Mouse (Mus musculus) hindbrain, embryonic 16.5 days (tissue): ENCODE measurements around the gene Tbc1d17. TPM values are rescaled to one million over a fixed set of nuclear protein-coding genes. Genes with fewer than 3 reads are reported as not detected.

Experiments
- ATAC-seq: fragments of 200-750 bp; cut with Nextera tagmentation; 2 replicates; pipeline ENCODE4 v1.8.0; 2017; ENCODE audit warnings: moderate TSS enrichment, moderate library complexity
- H3K27ac ChIP-seq: fragments of 300-500 bp; sonication (generic); 2 replicates; pipeline ENCODE4 v1.5.1; 2014; ENCODE audit warnings: low read depth, mild to moderate bottlenecking, control low read depth, low read length, moderate library complexity
- H3K27me3 ChIP-seq: fragments of 300-500 bp; sonication (generic); replicated peaks from 2 replicates; pipeline ENCODE4 v1.6.1; 2014; ENCODE audit warnings: low read length; ENCODE audit not compliant: control insufficient read depth, insufficient read depth
- H3K36me3 ChIP-seq: fragments of 300-500 bp; sonication (generic); 2 replicates; pipeline ENCODE4 v1.6.1; 2014; ENCODE audit warnings: mild to moderate bottlenecking, low read length, moderate library complexity, mixed read lengths; ENCODE audit not compliant: control insufficient read depth, insufficient read depth
- H3K4me1 ChIP-seq: fragments of 300-500 bp; sonication (generic); 2 replicates; pipeline ENCODE4 v1.6.1; 2014; ENCODE audit warnings: low read depth, low read length; ENCODE audit not compliant: control insufficient read depth, insufficient read depth
- H3K4me2 ChIP-seq: fragments of 300-500 bp; sonication (generic); 2 replicates; pipeline ENCODE4 v1.6.1; 2014; ENCODE audit warnings: mild to moderate bottlenecking, low read length, control low read depth, moderate library complexity
- H3K4me3 ChIP-seq: fragments of 300-500 bp; sonication (generic); 2 replicates; pipeline ENCODE4 v1.5.1; 2014; ENCODE audit warnings: mild to moderate bottlenecking, low read length, control low read depth, moderate library complexity
- H3K9ac ChIP-seq: fragments of 300-500 bp; sonication (generic); 2 replicates; pipeline ENCODE4 v1.6.1; 2014; ENCODE audit warnings: low read depth, mild to moderate bottlenecking, control low read depth, low read length, moderate library complexity
- H3K9me3 ChIP-seq: fragments of 300-500 bp; sonication (generic); 2 replicates; pipeline ENCODE4 v1.6.1; 2014; ENCODE audit warnings: mild to moderate bottlenecking, low read length, moderate library complexity; ENCODE audit not compliant: control insufficient read depth
- WGBS: fragments of 180-500 bp; shearing (Covaris S2); extraction: QIAGEN DNeasy Blood & Tissue Kit; methylation state at CpG from one replicate; pipeline ENCODE4 v1.1.7; 2014; 5-methylcytosine and 5-hydroxymethylcytosine counted together
- polyA plus RNA-seq: library from polyadenylated mRNA; unstranded; fragments of >200 nt; fragmentation: Nextera tagmentation; extraction: Ambion mirVana; gene quantifications from 2 replicates; pipeline ENCODE4 v1.2.1, GENCODE M21; 2015

Tbc1d17 gene
- polyA plus RNA-seq, 1 experiment from 2014 or later: 112 TPM

DNA sequence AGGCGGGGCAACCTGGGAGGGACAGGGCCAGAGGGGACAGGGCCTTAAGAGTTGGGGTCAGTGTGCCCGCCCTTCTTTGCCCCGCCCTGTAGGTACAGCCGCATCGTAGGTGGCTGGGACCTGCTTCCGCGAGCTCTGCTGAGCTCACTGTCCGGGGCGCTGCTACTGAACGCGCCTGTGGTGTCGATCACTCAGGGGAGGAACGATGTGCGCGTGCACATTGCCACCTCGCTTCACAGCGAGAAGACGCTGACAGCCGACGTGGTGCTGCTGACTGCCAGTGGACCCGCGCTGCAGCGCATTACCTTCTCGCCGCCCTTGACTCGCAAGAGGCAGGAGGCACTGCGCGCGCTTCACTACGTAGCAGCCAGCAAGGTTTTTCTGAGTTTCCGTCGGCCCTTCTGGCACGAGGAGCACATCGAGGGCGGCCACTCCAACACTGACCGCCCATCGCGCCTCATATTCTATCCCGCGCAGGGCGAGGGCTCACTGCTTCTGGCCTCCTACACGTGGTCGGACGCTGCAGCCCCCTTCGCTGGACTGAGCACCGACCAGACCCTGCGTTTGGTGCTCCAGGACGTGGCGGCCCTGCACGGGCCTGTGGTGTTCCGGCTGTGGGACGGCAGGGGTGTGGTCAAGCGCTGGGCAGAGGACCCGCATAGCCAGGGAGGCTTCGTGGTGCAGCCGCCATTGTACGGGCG lies 9.2 kb downstream of the Tbc1d17 start:
- WGBS: under 1% methylated on average over 58 of the region's 58 CpGs
- H3K4me1 ChIP-seq: peaks cover 13% of the 10 kb centered on the region
- peak; percentile 53 for ATAC-seq
- no peaks in the 10 kb centered on the region for H3K9me3 ChIP-seq
- peak overlapping the region; percentile 59 for H3K9ac ChIP-seq
- peak overlapping the region; percentile 64 for H3K4me2 ChIP-seq
- peak overlapping the region; percentile 25; the same call in 1 of the 2 replicates for H3K27ac ChIP-seq
- peaks cover 16% of the 10 kb centered on the region for H3K27me3 ChIP-seq
- H3K36me3 ChIP-seq: peaks cover 33% of the 10 kb centered on the region
- H3K4me3 ChIP-seq: peak overlapping the region; percentile 32

DNA sequence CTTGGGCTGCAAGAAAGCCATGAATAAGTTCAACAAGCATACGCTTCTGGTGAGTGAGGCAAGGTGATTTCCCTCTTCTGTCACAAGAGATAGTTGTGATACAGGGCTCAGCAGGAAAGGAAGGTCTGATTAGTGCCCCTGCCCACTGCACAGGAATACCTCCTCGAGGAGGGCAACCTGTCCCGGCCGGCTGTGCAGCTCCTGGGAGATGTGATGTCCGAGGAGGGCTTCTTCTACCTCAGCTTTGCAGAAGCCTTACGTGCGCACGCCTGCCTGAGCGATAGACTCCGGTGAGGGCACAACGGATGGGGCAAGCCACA lies 9.7 kb downstream of the Tbc1d17 start:
- 33% methylated on average over 11 of the region's 11 CpGs for WGBS
- Histone ChIP-seq H3K9ac (peak overlapping the region; percentile 59), H3K27ac (no peak overlapping the region; the same call in 1 of the 2 replicates), H3K27me3 (peaks cover 16% of the 10 kb centered on the region), H3K4me1 (peaks cover 13% of the 10 kb centered on the region), H3K4me3 (peak overlapping the region; percentile 32), H3K9me3 (no peaks in the 10 kb centered on the region), H3K36me3 (peaks cover 29% of the 10 kb centered on the region), H3K4me2 (peak overlapping the region; percentile 64)
- ATAC-seq: no peak

DNA sequence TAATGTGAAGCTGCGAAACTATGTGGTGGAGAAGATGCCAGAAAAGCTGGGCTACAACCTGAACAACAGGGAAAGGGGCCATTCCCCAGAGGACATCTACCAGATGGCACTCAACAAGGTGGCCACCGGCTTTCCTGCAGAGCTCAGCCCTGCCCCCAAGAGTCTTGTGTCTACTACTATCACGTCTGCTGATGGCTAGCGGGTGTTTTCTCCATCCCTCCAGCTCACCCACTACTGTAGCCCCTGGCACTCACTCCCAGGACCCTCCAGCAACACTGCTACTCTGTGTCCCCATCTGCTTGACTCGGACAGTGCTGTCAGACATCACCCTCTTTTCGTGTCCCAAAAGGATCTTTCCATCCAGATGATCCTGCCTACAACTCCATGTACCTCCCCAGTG lies 10.8 kb downstream of the Tbc1d17 start:
- no peak overlapping the region for H3K9ac ChIP-seq
- H3K27me3 ChIP-seq: peaks cover 16% of the 10 kb centered on the region
- no peak for ATAC-seq
- H3K36me3 ChIP-seq: peaks cover 21% of the 10 kb centered on the region
- H3K9me3 ChIP-seq: no peaks in the 10 kb centered on the region
- peaks cover 13% of the 10 kb centered on the region for H3K4me1 ChIP-seq
- H3K27ac ChIP-seq: no peak overlapping the region
- no peak overlapping the region for H3K4me2 ChIP-seq
- no peak overlapping the region for H3K4me3 ChIP-seq
- 82% methylated on average over 6 of the region's 6 CpGs for WGBS

DNA sequence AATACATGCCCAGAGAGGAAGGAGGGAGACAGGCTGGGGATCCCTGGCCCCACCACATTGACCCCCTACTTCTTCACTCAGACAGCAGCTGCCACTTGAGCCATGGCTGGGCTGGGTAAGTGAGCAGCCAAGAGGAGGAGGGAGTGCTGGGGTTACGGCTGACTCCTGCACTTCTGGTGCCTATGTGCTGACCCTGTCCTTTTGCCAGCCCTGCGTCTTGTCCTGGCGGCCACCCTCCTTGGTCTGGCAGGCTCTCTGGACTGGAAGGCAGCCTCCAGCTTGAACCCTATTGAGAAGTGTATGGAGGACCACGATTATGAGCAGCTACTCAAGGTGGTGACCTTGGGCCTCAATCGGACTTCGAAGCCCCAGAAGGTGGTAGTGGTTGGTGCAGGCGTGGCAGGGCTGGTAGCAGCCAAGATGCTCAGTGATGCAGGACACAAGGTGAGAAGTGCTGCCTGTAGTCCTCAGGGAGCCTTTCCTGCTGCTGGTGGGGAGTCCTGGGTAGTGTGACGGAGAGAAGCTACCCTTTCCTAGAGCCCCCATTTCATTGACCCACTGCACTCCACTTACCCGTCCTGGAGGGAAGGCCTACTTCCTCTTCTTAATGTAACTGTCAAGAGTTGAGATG lies 12.3 kb downstream of the Tbc1d17 start:
- H3K4me2 ChIP-seq: no peak overlapping the region
- peaks cover 13% of the 10 kb centered on the region for H3K4me1 ChIP-seq
- H3K27ac ChIP-seq: no peak overlapping the region
- no peaks in the 10 kb centered on the region for H3K9me3 ChIP-seq
- 82% methylated on average over 9 of the region's 9 CpGs for WGBS
- no peak for ATAC-seq
- peaks cover 12% of the 10 kb centered on the region for H3K27me3 ChIP-seq
- H3K9ac ChIP-seq: no peak overlapping the region
- no peak overlapping the region for H3K4me3 ChIP-seq
- H3K36me3 ChIP-seq: peaks cover 7% of the 10 kb centered on the region

DNA sequence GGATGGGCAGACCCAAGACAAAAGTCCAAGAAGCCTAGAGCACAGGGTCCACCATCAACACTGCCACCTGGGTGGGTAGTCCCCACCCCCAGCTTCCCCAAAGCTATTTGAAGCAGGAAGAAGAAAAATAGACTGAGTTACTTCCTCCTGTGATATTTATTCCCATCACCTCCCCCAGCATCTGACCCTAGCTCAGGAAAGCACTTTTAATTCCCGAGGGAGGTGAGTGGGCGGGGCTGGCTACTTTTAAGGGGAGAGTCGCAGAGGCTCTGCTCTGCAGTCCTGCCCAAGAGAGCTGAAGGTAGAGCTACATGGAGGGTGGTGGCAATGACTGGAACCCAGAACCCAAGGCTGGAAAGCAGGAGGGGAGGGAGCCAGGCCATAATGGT lies 12.9 kb downstream of the Tbc1d17 start:
- Histone ChIP-seq H3K4me2 (no peak overlapping the region), H3K4me1 (peaks cover 13% of the 10 kb centered on the region), H3K36me3 (peaks cover 7% of the 10 kb centered on the region; the same call in 1 of the 2 replicates), H3K4me3 (no peak overlapping the region), H3K9me3 (no peaks in the 10 kb centered on the region), H3K9ac (no peak overlapping the region), H3K27me3 (peaks cover 10% of the 10 kb centered on the region), H3K27ac (no peak overlapping the region)
- no peak for ATAC-seq
- WGBS: 60% methylated on average over 3 of the region's 3 CpGs

DNA sequence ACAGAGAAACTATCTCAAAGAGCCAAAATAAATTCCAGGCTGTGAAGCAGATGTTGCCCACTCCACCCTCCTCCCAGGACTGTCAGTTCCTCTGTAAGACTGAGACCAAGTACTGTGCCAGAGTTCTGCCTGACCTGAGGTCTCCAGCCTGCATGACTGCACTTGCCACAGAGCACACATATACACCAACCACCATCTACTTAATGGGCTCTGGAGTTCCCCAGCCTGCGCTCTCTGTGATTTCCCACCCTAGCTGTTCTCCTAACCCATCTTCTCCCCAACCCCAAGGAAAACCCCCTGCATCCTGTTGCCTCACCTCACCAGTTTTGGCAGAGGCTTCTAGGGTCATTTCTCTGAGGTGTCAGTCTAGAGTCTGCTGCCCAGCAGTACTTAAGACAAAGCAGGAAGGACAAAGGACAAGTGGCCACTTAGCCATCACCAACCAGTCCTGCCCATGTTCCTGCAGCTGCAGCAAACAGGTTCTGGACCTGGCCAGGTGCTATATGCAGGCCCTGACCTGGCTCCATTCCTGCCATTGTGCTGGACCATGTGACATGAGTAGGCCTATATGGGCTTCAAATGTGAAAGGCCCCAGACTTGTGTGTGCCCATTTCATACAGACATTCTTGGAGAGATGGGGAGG lies 13.4 kb downstream of the Tbc1d17 start:
- no peak overlapping the region for H3K4me3 ChIP-seq
- H3K4me1 ChIP-seq: peaks cover 13% of the 10 kb centered on the region
- H3K36me3 ChIP-seq: peaks cover 6% of the 10 kb centered on the region
- H3K9me3 ChIP-seq: no peaks in the 10 kb centered on the region
- H3K27ac ChIP-seq: no peak overlapping the region
- peaks cover 5% of the 10 kb centered on the region for H3K27me3 ChIP-seq
- WGBS: 95% methylated on average over 1 of the region's 1 CpGs
- no peak overlapping the region for H3K9ac ChIP-seq
- no peak for ATAC-seq
- no peak overlapping the region for H3K4me2 ChIP-seq

DNA sequence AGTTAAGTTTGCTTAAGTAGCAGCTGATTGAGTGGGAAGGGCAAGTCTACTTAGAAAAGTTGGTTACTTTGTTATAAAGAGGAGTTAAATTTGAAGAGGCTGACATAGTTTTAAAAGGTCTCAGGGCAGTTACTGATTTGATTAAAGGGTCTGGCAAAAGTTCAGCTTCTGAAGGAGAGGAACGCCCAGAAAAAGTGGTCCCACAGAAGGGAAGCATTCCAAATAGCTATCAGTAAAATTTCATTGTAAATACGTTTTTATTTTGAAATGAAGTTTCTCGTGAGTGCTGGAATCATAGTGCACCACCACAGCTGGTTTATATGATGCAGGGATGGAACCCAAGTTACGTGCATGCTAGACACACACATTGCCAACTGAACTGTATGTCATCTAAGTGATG lies 16.1 kb downstream of the Tbc1d17 start:
- 77% methylated on average over 4 of the region's 4 CpGs for whole genome bisulfite sequencing
- no peak overlapping the region for H3K4me3 ChIP-seq
- no peaks in the 10 kb centered on the region for H3K4me1 ChIP-seq
- no peaks in the 10 kb centered on the region for H3K27me3 ChIP-seq
- ATAC-seq: no peak
- peaks cover 23% of the 10 kb centered on the region for H3K36me3 ChIP-seq
- H3K9ac ChIP-seq: no peak overlapping the region
- H3K9me3 ChIP-seq: no peaks in the 10 kb centered on the region
- H3K27ac ChIP-seq: no peak overlapping the region
- no peak overlapping the region for H3K4me2 ChIP-seq

DNA sequence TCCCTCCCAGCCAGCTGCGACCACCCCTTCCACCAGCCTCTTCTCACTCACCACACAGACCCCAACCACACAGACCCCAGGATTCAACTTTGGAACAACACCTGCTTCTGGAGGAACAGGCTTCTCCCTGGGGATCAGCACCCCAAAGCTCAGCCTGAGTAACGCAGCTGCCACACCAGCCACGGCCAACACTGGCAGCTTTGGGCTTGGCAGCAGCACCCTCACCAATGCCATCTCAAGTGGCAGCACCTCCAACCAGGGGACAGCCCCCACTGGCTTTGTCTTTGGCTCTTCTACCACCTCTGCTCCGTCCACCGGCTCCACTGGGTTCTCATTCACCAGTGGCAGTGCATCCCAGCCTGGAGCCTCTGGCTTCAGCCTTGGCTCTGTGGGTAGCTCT lies 20.2 kb downstream of the Tbc1d17 start:
- ATAC-seq: no peak
- WGBS: 89% methylated on average over 5 of the region's 5 CpGs
- H3K4me3 ChIP-seq: no peak overlapping the region
- no peak overlapping the region for H3K9ac ChIP-seq
- no peak overlapping the region for H3K4me2 ChIP-seq
- no peaks in the 10 kb centered on the region for H3K27me3 ChIP-seq
- no peak overlapping the region for H3K27ac ChIP-seq
- no peaks in the 10 kb centered on the region for H3K9me3 ChIP-seq
- H3K4me1 ChIP-seq: no peaks in the 10 kb centered on the region
- peaks cover 23% of the 10 kb centered on the region for H3K36me3 ChIP-seq

DNA sequence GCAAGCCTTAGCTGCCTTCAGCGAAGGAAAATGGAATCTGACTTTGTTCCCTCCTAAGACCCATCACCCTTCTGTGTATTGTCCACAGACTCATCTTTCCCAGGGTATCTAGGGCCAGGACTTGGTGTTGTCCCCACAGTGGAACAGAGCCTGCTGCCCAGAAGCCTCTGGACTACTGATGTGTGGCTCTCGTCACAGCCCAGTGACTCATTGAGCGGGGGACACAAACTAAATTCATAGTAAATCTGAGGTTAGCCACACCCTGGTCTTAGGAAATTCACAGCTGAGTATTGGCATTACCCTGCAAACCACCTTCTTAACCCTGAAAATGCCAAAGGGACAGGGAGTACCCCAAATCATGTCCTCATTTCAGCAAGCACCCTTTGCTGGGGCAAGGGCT lies 22.1 kb downstream of the Tbc1d17 start:
- 88% methylated on average over 3 of the region's 3 CpGs for WGBS
- Histone ChIP-seq H3K4me3 (no peak overlapping the region), H3K27me3 (no peaks in the 10 kb centered on the region), H3K36me3 (peaks cover 23% of the 10 kb centered on the region), H3K4me1 (no peaks in the 10 kb centered on the region), H3K27ac (no peak overlapping the region), H3K9me3 (no peaks in the 10 kb centered on the region), H3K4me2 (no peak overlapping the region), H3K9ac (no peak overlapping the region)
- no peak for ATAC-seq
